Mouse (Mus musculus) midbrain, postnatal 0 days (tissue): ENCODE results near the gene Nt5dc2. TPM values are rescaled to one million over a fixed set of nuclear protein-coding genes. Genes with fewer than 3 reads are reported as not detected.

Source experiments
- ATAC-seq: fragments of 200-750 bp; cut with Nextera tagmentation; 2 replicates; pipeline ENCODE4 v1.8.0; 2017; ENCODE audit warnings: moderate number of reproducible peaks, mild to moderate bottlenecking, moderate TSS enrichment, moderate library complexity; ENCODE audit not compliant: low FRiP score
- DNase-seq: peaks from one replicate; pipeline ENCODE4 v3.0.0-alpha.2; 2015; ENCODE audit warnings: low spot score
- H3K27ac ChIP-seq: fragments of 300-500 bp; sonication (generic); 2 replicates; pipeline ENCODE4 v1.5.1; 2014; ENCODE audit warnings: low read depth, mild to moderate bottlenecking, low read length, mixed read lengths
- H3K27me3 ChIP-seq: fragments of 300-500 bp; sonication (generic); 2 replicates; pipeline ENCODE4 v1.6.1; 2014; ENCODE audit warnings: low read length, control low read depth, mixed read lengths; ENCODE audit not compliant: insufficient read depth
- H3K36me3 ChIP-seq: fragments of 300-500 bp; sonication (generic); 2 replicates; pipeline ENCODE4 v1.6.1; 2014; ENCODE audit warnings: low read length, control low read depth, mixed read lengths; ENCODE audit not compliant: insufficient read depth
- H3K4me1 ChIP-seq: fragments of 300-500 bp; sonication (generic); 2 replicates; pipeline ENCODE4 v1.6.1; 2014; ENCODE audit warnings: mild to moderate bottlenecking, control low read depth, antibody characterized with exemption, low read length, mixed read lengths; ENCODE audit not compliant: insufficient read depth
- H3K4me2 ChIP-seq: fragments of 300-500 bp; sonication (generic); 2 replicates; pipeline ENCODE4 v1.6.1; 2014; ENCODE audit warnings: low read depth, mild to moderate bottlenecking, low read length, mixed read lengths; ENCODE audit not compliant: poor library complexity, severe bottlenecking
- H3K4me3 ChIP-seq: fragments of 300-500 bp; sonication (generic); 2 replicates; pipeline ENCODE4 v1.5.1; 2014; ENCODE audit warnings: low read depth, mild to moderate bottlenecking, low read length, moderate library complexity
- H3K9ac ChIP-seq: fragments of 300-500 bp; sonication (generic); replicated peaks from 2 replicates; pipeline ENCODE4 v1.6.1; 2014; ENCODE audit warnings: mild to moderate bottlenecking, low read length, moderate library complexity, mixed read lengths; ENCODE audit not compliant: poor library complexity, severe bottlenecking
- H3K9me3 ChIP-seq: fragments of 300-500 bp; sonication (generic); 2 replicates; pipeline ENCODE4 v1.6.1; 2016; ENCODE audit warnings: low read length, control low read depth
- CTCF ChIP-seq: IDR thresholded peaks from 2 replicates; pipeline ENCODE4 v1.5.1; 2016; ENCODE audit warnings: antibody characterized with exemption, mild to moderate bottlenecking
- WGBS: fragments of 180-500 bp; shearing (Covaris S2); extraction: QIAGEN DNeasy Blood & Tissue Kit; methylation state at CpG from one replicate; pipeline ENCODE4 v1.1.7; 2014; 5-methylcytosine and 5-hydroxymethylcytosine counted together
- polyA plus RNA-seq: library from polyadenylated mRNA; unstranded; fragments of >200 nt; fragmentation: Nextera tagmentation; extraction: Ambion mirVana; gene quantifications from 2 replicates; pipeline ENCODE4 v1.2.1, GENCODE M21; 2015
- total RNA-seq: library from RNA; depleted of rRNA; stranded (reverse); fragments of >200 nt; gene quantifications from 2 replicates; pipeline ENCODE4 v1.2.3, GENCODE M21; 2014

The Nt5dc2 gene
- total and polyA plus RNA-seq, 2 experiments from 2014 or later: 132 to 171 TPM

DNA sequence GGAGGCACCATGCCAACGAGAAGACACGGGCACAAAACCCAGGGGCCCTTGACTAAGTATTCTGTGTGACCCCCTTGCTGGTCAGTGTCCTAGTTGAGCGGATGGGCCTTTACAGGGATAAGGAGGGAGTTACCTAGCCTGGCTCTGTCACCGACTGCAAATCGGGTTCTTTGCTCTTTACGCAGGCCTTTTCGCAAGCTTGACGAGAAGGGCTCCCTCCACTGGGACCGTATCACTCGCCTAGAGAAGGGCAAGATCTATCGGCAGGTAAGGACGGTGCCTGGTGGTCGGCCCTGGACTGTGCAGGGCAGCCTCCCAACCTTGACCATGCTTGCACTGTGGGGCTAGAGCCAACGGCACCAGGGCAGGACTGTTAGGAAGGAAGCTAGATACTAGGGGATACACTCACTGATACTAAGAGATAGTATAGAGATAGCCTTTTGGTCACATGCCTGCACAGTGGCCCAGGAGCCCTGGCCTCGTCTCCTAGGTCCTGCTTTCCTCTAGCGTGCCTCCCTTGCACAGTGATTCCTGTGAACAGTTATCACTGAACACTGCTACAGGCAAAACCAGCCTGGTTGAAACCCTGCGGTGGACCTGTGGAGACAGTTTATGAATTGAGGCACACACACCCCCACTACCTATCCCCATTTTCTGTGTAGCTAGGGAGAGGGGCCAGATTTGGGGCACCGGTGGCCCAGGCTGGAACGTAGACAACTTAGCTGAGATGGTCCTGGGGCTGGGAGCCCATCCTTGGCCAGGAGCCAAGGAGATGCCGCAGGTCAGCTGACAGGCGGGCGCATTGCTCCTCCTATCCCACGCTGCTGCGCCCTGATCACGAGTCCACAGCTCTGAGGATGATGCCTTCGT is 5.8 kb downstream of the Nt5dc2 start:
- no peak overlapping the region for H3K4me3 ChIP-seq
- no peak overlapping the region for H3K4me2 ChIP-seq
- TF ChIP-seq CTCF: no peak
- H3K36me3 ChIP-seq: peaks cover 14% of the 10 kb centered on the region
- WGBS: 93% methylated on average over 26 of the region's 26 CpGs
- no peak overlapping the region for H3K27ac ChIP-seq
- no peaks in the 10 kb centered on the region for H3K9me3 ChIP-seq
- DNase-seq (no peak), ATAC-seq (no peak)
- H3K4me1 ChIP-seq: no peaks in the 10 kb centered on the region
- H3K27me3 ChIP-seq: no peaks in the 10 kb centered on the region
- 0 out of 2 replicates have a peak overlapping the region, but pooled peaks have one; percentile 19 for H3K9ac ChIP-seq

GRCm38 (mm10) chr14:31137281-31137595 is 6.4 kb downstream of the Nt5dc2 start:
- WGBS: 87% methylated on average over 10 of the region's 10 CpGs
- peaks cover 14% of the 10 kb centered on the region for H3K36me3 ChIP-seq
- DNase-seq (no peak), ATAC-seq (no peak)
- H3K9me3 ChIP-seq: no peaks in the 10 kb centered on the region
- no peaks in the 10 kb centered on the region for H3K27me3 ChIP-seq
- no peak overlapping the region for H3K27ac ChIP-seq
- no peaks in the 10 kb centered on the region for H3K4me1 ChIP-seq
- H3K4me3 ChIP-seq: no peak overlapping the region
- TF ChIP-seq CTCF: no peak
- H3K4me2 ChIP-seq: no peak overlapping the region
- H3K9ac ChIP-seq: 0 out of 2 replicates have a peak overlapping the region, but pooled peaks have one; percentile 19

GRCm38 (mm10) chr14:31137791-31138190 is 6.9 kb downstream of the Nt5dc2 start:
- H3K9ac ChIP-seq: no peak overlapping the region
- H3K9me3 ChIP-seq: no peaks in the 10 kb centered on the region
- H3K27ac ChIP-seq: no peak overlapping the region
- no peak overlapping the region for H3K4me3 ChIP-seq
- H3K4me1 ChIP-seq: no peaks in the 10 kb centered on the region
- 65% methylated on average over 6 of the region's 11 CpGs for WGBS
- ATAC-seq: no peak
- DNase-seq: no peak
- H3K36me3 ChIP-seq: peaks cover 14% of the 10 kb centered on the region
- TF ChIP-seq CTCF: no peak
- H3K4me2 ChIP-seq: no peak overlapping the region
- no peaks in the 10 kb centered on the region for H3K27me3 ChIP-seq

DNA sequence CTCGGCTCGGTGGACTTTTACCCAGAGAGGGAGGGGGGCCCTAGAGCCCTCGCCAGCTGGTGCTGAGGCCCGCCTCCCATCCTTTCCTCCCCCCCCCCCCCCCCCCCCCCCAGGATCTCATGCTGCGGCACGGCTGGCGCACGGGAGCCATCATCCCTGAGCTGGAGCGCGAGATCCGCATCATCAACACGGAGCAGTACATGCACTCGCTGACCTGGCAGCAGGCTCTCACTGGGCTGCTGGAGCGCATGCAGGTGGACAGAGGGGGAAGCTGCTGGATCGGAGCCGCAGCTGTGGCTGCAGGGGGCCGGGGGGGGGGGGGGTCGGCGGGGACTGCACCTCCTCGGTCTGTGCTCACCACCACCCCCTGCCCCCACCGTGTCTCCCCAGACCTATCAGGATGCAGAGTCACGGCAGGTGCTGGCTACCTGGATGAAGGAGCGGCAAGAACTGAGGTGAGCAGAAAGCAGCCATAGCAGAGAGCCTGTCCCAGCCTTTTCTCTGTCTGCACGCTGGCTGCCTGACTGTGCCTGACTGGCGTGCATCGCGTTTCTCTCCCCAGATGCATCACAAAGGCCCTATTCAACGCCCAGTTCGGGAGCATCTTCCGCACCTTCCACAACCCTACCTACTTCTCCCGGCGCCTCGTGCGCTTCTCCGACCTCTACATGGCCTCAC is 7.5 kb downstream of the Nt5dc2 start:
- ATAC-seq: no peak
- no peak for TF ChIP-seq CTCF
- 87% methylated on average over 23 of the region's 35 CpGs for whole genome bisulfite sequencing
- DNase-seq: no peak
- Histone ChIP-seq H3K36me3 (peaks cover 14% of the 10 kb centered on the region), H3K27ac (no peak overlapping the region), H3K4me1 (no peaks in the 10 kb centered on the region), H3K27me3 (no peaks in the 10 kb centered on the region), H3K9me3 (no peaks in the 10 kb centered on the region), H3K4me2 (no peak overlapping the region), H3K9ac (no peak overlapping the region), H3K4me3 (no peak overlapping the region)

DNA sequence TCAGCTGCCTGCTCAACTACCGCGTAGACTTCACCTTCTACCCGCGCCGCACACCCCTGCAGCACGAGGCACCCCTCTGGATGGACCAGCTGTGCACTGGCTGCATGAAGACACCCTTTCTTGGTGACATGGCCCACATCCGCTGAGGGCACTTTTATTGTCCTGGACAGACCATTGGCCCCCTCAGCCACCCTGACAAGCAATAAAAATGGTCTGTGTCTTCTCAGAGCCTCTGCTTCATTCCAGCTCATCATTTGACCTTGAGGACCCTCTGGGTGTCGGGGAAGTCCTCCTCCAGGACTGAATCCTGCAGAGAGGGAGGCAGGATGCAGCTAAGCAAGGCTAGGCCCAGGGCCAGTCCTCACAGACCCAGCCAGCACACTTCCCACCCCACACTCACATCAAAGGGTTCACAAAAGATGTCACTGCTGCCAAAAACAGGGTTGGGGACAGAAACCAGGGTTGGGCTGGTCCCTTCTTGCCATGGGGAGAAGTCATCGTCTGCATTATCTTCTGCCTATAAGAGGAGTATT is 8.1 kb downstream of the Nt5dc2 start:
- DNase-seq (no peak), ATAC-seq (no peak)
- 97% methylated on average over 9 of the region's 9 CpGs for WGBS
- H3K4me3 ChIP-seq: no peak overlapping the region
- H3K9ac ChIP-seq: no peak overlapping the region
- no peaks in the 10 kb centered on the region for H3K4me1 ChIP-seq
- H3K27ac ChIP-seq: no peak overlapping the region
- no peaks in the 10 kb centered on the region for H3K27me3 ChIP-seq
- H3K9me3 ChIP-seq: no peaks in the 10 kb centered on the region
- no peak overlapping the region for H3K4me2 ChIP-seq
- H3K36me3 ChIP-seq: peaks cover 14% of the 10 kb centered on the region
- no peak for TF ChIP-seq CTCF

DNA sequence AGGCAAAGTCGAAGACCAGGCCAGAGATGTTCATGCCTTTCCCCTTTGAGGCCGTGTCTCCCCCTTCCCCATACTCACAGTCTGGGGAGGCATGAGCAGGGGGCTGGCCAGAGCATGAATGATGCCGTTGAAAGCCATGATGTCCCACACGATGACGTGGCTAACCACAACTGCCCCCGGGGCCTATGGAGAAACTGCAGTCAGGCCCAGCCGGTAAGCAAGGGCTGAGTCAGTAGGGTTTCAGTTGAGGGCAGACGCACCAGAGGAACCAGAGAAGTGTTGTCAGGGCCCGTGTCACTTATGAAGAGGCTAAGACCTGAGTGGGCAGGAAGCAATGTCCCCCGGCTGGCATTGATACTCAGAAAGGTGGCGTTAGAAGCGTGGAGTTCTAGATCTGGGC is 8.8 kb downstream of the Nt5dc2 start:
- ATAC-seq: no peak
- 93% methylated on average over 12 of the region's 12 CpGs for WGBS
- TF ChIP-seq CTCF: no peak

More for the DNA sequence above, 8.8 kb downstream of the Nt5dc2 start:
- Histone ChIP-seq H3K27ac (no peak overlapping the region), H3K4me3 (no peak overlapping the region), H3K9me3 (no peaks in the 10 kb centered on the region), H3K36me3 (peaks cover 14% of the 10 kb centered on the region), H3K4me1 (no peaks in the 10 kb centered on the region), H3K9ac (no peak overlapping the region), H3K4me2 (no peak overlapping the region), H3K27me3 (no peaks in the 10 kb centered on the region)
- DNase-seq: no peak
